Mouse (Mus musculus) MEL (cell line): Measurements from ENCODE around the gene Svbp. TPM values are rescaled to one million over a fixed set of nuclear protein-coding genes. Genes with fewer than 3 reads are reported as not detected.

Experiments used
- DNase-seq: peaks from one replicate; pipeline ENCODE4 v3.0.0; 2011; ENCODE audit warnings: low read depth, low spot score
- H3K27ac ChIP-seq: 2 replicates; pipeline ENCODE4 v1.5.1; 2012; ENCODE audit warnings: low read depth, mild to moderate bottlenecking, control low read depth, low read length, moderate library complexity; ENCODE audit not compliant: control insufficient read depth
- H3K27me3 ChIP-seq, 2 experiments: fragments of 150-350 bp in 1 of 2; sonication (generic) in 1 of 2; 2 replicates each; pipeline ENCODE4 v1.6.1; 2012; ENCODE audit warnings: low read length in 2 of 2, mild to moderate bottlenecking in 2 of 2, improper control_type of control experiment in 1 of 2, moderate library complexity in 1 of 2; ENCODE audit not compliant: insufficient read depth in 2 of 2, control insufficient read depth in 1 of 2
- H3K36me3 ChIP-seq, 2 experiments: 2 replicates each; pipeline ENCODE4 v1.6.1; 2012 to 2014; ENCODE audit warnings: low read length in 2 of 2, improper control_type of control experiment in 1 of 2, inconsistent platforms in 1 of 2, mild to moderate bottlenecking in 1 of 2; ENCODE audit not compliant: insufficient read depth in 2 of 2, control insufficient read depth in 1 of 2
- H3K4me1 ChIP-seq, 2 experiments: fragments of 150-350 bp in 1 of 2; sonication (generic) in 1 of 2; 2 replicates each; pipeline ENCODE4 v1.6.1; 2012; ENCODE audit warnings: low read length in 2 of 2, improper control_type of control experiment in 1 of 2, mild to moderate bottlenecking in 1 of 2; ENCODE audit not compliant: insufficient read depth in 2 of 2, control insufficient read depth in 1 of 2
- H3K4me3 ChIP-seq, 2 experiments: fragments of 150-350 bp in 1 of 2; sonication (generic) in 1 of 2; 2 replicates each; pipeline ENCODE4 v1.5.1; 2012; ENCODE audit warnings: low read depth in 2 of 2, low read length in 2 of 2, mild to moderate bottlenecking in 2 of 2, moderate library complexity in 2 of 2, control low read depth in 1 of 2, improper control_type of control experiment in 1 of 2; ENCODE audit not compliant: control insufficient read depth in 1 of 2, insufficient read depth in 1 of 2
- H3K79me2 ChIP-seq: 2 replicates; pipeline ENCODE4 v1.6.1; 2012; ENCODE audit warnings: mild to moderate bottlenecking, low read length, moderate library complexity; ENCODE audit not compliant: control insufficient read depth, poor library complexity, insufficient read depth
- H3K9ac ChIP-seq: 2 replicates; pipeline ENCODE4 v1.6.1; 2012; ENCODE audit warnings: low read depth, mild to moderate bottlenecking, control low read depth, low read length, moderate library complexity; ENCODE audit not compliant: control insufficient read depth, poor library complexity, severe bottlenecking
- H3K9me3 ChIP-seq: fragments of 150-350 bp; sonication (generic); replicated peaks from 2 replicates; pipeline ENCODE4 v1.6.1; 2012; ENCODE audit warnings: mild to moderate bottlenecking, low read length, improper control_type of control experiment, moderate library complexity; ENCODE audit not compliant: insufficient read depth
- CHD1 ChIP-seq: IDR thresholded peaks from 2 replicates; pipeline ENCODE4 v1.6.1; 2012; ENCODE audit warnings: low read depth, mild to moderate bottlenecking, inconsistent platforms, low read length, improper control_type of control experiment
- E2F4 ChIP-seq: IDR thresholded peaks from 2 replicates; pipeline ENCODE4 v1.6.1; 2011; ENCODE audit warnings: low read depth, low read length, improper control_type of control experiment, borderline replicate concordance
- ELF1 ChIP-seq: IDR thresholded peaks from 2 replicates; pipeline ENCODE4 v1.6.1; 2014; ENCODE audit warnings: low read depth, mild to moderate bottlenecking, inconsistent platforms, low read length, improper control_type of control experiment, moderate library complexity
- EP300 ChIP-seq, 2 experiments: IDR thresholded peaks; 2 replicates each; pipeline ENCODE4 v1.6.1; 2011; ENCODE audit warnings: improper control_type of control experiment in 2 of 2, low read length in 2 of 2, low read depth in 1 of 2, mild to moderate bottlenecking in 1 of 2
- ETS1 ChIP-seq: IDR thresholded peaks from 2 replicates; pipeline ENCODE4 v1.6.1; 2012; ENCODE audit warnings: low read depth, mild to moderate bottlenecking, inconsistent platforms, low read length, improper control_type of control experiment, moderate library complexity
- GABPA ChIP-seq: IDR thresholded peaks from 2 replicates; pipeline ENCODE4 v1.6.1; 2012; ENCODE audit warnings: low read depth, mild to moderate bottlenecking, inconsistent platforms, low read length, improper control_type of control experiment, moderate library complexity
- GATA1 ChIP-seq: IDR thresholded peaks from 2 replicates; pipeline ENCODE4 v1.6.1; 2011; ENCODE audit warnings: low read depth, low read length, improper control_type of control experiment
- JUND ChIP-seq: IDR thresholded peaks from 2 replicates; pipeline ENCODE4 v1.6.1; 2011; ENCODE audit warnings: low read depth, mild to moderate bottlenecking, improper control_type of control experiment, low read length
- MAFK ChIP-seq: IDR thresholded peaks from 2 replicates; pipeline ENCODE4 v1.6.1; 2011; ENCODE audit warnings: low read depth, mild to moderate bottlenecking, low read length, improper control_type of control experiment, borderline replicate concordance
- MAX ChIP-seq: IDR thresholded peaks from 2 replicates; pipeline ENCODE4 v1.6.1; 2011; ENCODE audit warnings: low read length, improper control_type of control experiment
- MAZ ChIP-seq: IDR thresholded peaks from 2 replicates; pipeline ENCODE4 v1.6.1; 2012; ENCODE audit warnings: low read depth, mild to moderate bottlenecking, inconsistent platforms, low read length, improper control_type of control experiment
- MYB ChIP-seq: IDR thresholded peaks from 2 replicates; pipeline ENCODE4 v1.6.1; 2011; ENCODE audit warnings: mild to moderate bottlenecking, low read depth, low read length, improper control_type of control experiment
- MYC ChIP-seq: IDR thresholded peaks from 2 replicates; pipeline ENCODE4 v1.6.1; 2011; ENCODE audit warnings: low read depth, mild to moderate bottlenecking, low read length, improper control_type of control experiment, moderate library complexity
- NELFE ChIP-seq: IDR thresholded peaks from 2 replicates; pipeline ENCODE4 v1.6.1; 2011; ENCODE audit warnings: low read depth, low read length, improper control_type of control experiment
- POLR2A ChIP-seq, 2 experiments: IDR thresholded peaks; 2 replicates each; pipeline ENCODE4 v1.6.1; 2011 to 2012; ENCODE audit warnings: low read length in 2 of 2, mild to moderate bottlenecking in 2 of 2, control low read depth in 1 of 2, improper control_type of control experiment in 1 of 2, low read depth in 1 of 2, moderate library complexity in 1 of 2; ENCODE audit not compliant: control insufficient read depth in 1 of 2, insufficient read depth in 1 of 2, poor library complexity in 1 of 2
- POLR2AphosphoS2 ChIP-seq: IDR thresholded peaks from 2 replicates; pipeline ENCODE4 v1.6.1; 2011; ENCODE audit warnings: low read length, improper control_type of control experiment
- POLR2AphosphoS5 ChIP-seq: IDR thresholded peaks from 2 replicates; pipeline ENCODE4 v1.6.1; 2012; ENCODE audit warnings: low read depth, borderline replicate concordance, mild to moderate bottlenecking, inconsistent platforms, low read length, moderate library complexity, mixed read lengths
- RCOR1 ChIP-seq: IDR thresholded peaks from 2 replicates; pipeline ENCODE4 v1.6.1; 2012; ENCODE audit warnings: low read depth, mild to moderate bottlenecking, inconsistent platforms, low read length, improper control_type of control experiment
- SIN3A ChIP-seq: IDR thresholded peaks from 2 replicates; pipeline ENCODE4 v1.6.1; 2012; ENCODE audit warnings: low read length, improper control_type of control experiment, inconsistent platforms
- SMC3 ChIP-seq: IDR thresholded peaks from 2 replicates; pipeline ENCODE4 v1.6.1; 2011; ENCODE audit warnings: low read depth, low read length, improper control_type of control experiment
- TAL1 ChIP-seq: IDR thresholded peaks from 2 replicates; pipeline ENCODE4 v1.6.1; 2012; ENCODE audit warnings: mild to moderate bottlenecking, inconsistent platforms, low read length, moderate library complexity, mixed read lengths
- TBP ChIP-seq: IDR thresholded peaks from 2 replicates; pipeline ENCODE4 v1.8.0; 2011; ENCODE audit warnings: low read depth, low read length, improper control_type of control experiment
- UBTF ChIP-seq: IDR thresholded peaks from 2 replicates; pipeline ENCODE4 v1.6.1; 2012; ENCODE audit warnings: low read depth, mild to moderate bottlenecking, inconsistent platforms, low read length, improper control_type of control experiment, moderate library complexity, borderline replicate concordance; ENCODE audit not compliant: insufficient read depth
- USF2 ChIP-seq, 2 experiments: IDR thresholded peaks; 2 replicates each; pipeline ENCODE4 v1.6.1; 2011 to 2012; ENCODE audit warnings: improper control_type of control experiment in 2 of 2, low read length in 2 of 2, borderline replicate concordance in 1 of 2, inconsistent platforms in 1 of 2, low read depth in 1 of 2, mild to moderate bottlenecking in 1 of 2; ENCODE audit not compliant: insufficient read depth in 1 of 2
- ZC3H11A ChIP-seq: IDR thresholded peaks from 2 replicates; pipeline ENCODE4 v1.6.1; 2012; ENCODE audit warnings: low read depth, mild to moderate bottlenecking, inconsistent platforms, low read length, improper control_type of control experiment
- ZMIZ1 ChIP-seq: IDR thresholded peaks from 2 replicates; pipeline ENCODE4 v1.6.1; 2012; ENCODE audit warnings: low read depth, mild to moderate bottlenecking, inconsistent platforms, low read length, improper control_type of control experiment, moderate library complexity
- ZNF384 ChIP-seq: IDR thresholded peaks from 2 replicates; pipeline ENCODE4 v1.6.1; 2012; ENCODE audit warnings: low read depth, mild to moderate bottlenecking, inconsistent platforms, low read length, improper control_type of control experiment
- polyA plus RNA-seq, 2 experiments: library from polyadenylated mRNA; stranded (reverse) in 1 of 2; unstranded in 1 of 2; fragments of >175 nt in 1 of 2; fragments of >200 nt in 1 of 2; gene quantifications; 2 replicates each; pipeline versions ENCODE4 v1.2.1 to v1.2.4; 2012; ENCODE audit warnings: low replicate concordance in 2 of 2, low read depth in 1 of 2; ENCODE audit not compliant: insufficient read length in 2 of 2, insufficient read depth in 1 of 2, missing spikeins in 1 of 2
- total RNA-seq: library from RNA; depleted of rRNA; stranded (reverse); fragments of 300-350 nt; gene quantifications from 2 replicates; pipeline ENCODE4 v1.2.3, GENCODE M21; 2012

The Svbp gene
- total and polyA plus RNA-seq, 3 experiments = 63.7 to 131 TPM; not detected in 1

GRCm38 (mm10) chr4:119233256-119233901 lies 38.3 kb downstream of the Svbp start (continued):
- TF ChIP-seq POLR2AphosphoS5 = no peak
- no peak for TF ChIP-seq MAZ
- no peak for TF ChIP-seq ZNF384
- no peak for TF ChIP-seq ZC3H11A
- TF ChIP-seq SIN3A = peak; percentile 45
- TF ChIP-seq GATA1 = no peak
- no peak for TF ChIP-seq ZMIZ1
- no peak for TF ChIP-seq MYB
- no peak for TF ChIP-seq RCOR1
- no peak for TF ChIP-seq TAL1
- 0 out of 2 replicates have a peak, but pooled peaks have one; percentile 15 for TF ChIP-seq MAX

GRCm38 (mm10) chr4:119234348-119234747 lies 39.2 kb downstream of the Svbp start:
- Histone ChIP-seq H3K9ac (peak overlapping the region; percentile 84; the same call in 1 of the 2 replicates), H3K36me3 (peaks cover 0 to 13% of the 10 kb centered on the region in 2 experiments; a peak in 2 of 4 replicates), H3K27me3 (no peaks in the 10 kb centered on the region), H3K4me3 (peak overlapping the region in 1 of 2 experiments; percentile 92; a peak in 3 of 4 replicates), H3K9me3 (no peaks in the 10 kb centered on the region), H3K27ac (no peak overlapping the region), H3K79me2 (peaks cover 14% of the 10 kb centered on the region), H3K4me1 (peaks cover 3 to 4% of the 10 kb centered on the region in 2 experiments; a peak in 2 of 4 replicates)
- no peak for DNase-seq
- no peak for TF ChIP-seq GATA1
- no peak for TF ChIP-seq UBTF
- TF ChIP-seq NELFE = no peak
- no peak for TF ChIP-seq EP300 (IDR thresholded peaks at IDR 0.05; ENCODE audit: low read depth in 1 of 2, low read length in 2 of 2)
- no peak for TF ChIP-seq USF2 (IDR thresholded peaks at IDR 0.05; ENCODE audit: borderline replicate concordance in 1 of 2, insufficient read depth in 1 of 2, low read depth in 1 of 2, low read length in 2 of 2)
- TF ChIP-seq POLR2AphosphoS5 = no peak
- TF ChIP-seq ETS1 = no peak

GRCm38 (mm10) chr4:119238661-119239060 lies 43.6 kb downstream of the Svbp start:
- TF ChIP-seq MAFK (no peak), POLR2AphosphoS2 (no peak), EP300 (IDR thresholded peaks at IDR 0.05; ENCODE audit: low read depth in 1 of 2, low read length in 2 of 2) (no peak), CHD1 (no peak), GABPA (no peak), MAZ (no peak), SMC3 (no peak), GATA1 (no peak), MYC (no peak), POLR2A (IDR thresholded peaks at IDR 0.05; ENCODE audit: control insufficient read depth in 1 of 2, insufficient read depth in 1 of 2, low read depth in 1 of 2, low read length in 2 of 2, poor library complexity in 1 of 2) (no peak), ELF1 (no peak), NELFE (no peak), TBP (no peak), E2F4 (no peak), POLR2AphosphoS5 (no peak), JUND (no peak)
- Histone ChIP-seq H3K27me3 (no peaks in the 10 kb centered on the region), H3K9me3 (no peaks in the 10 kb centered on the region), H3K27ac (no peak overlapping the region), H3K36me3 (peaks cover 0 to 7% of the 10 kb centered on the region in 2 experiments; a peak in 3 of 4 replicates), H3K79me2 (peaks cover 2% of the 10 kb centered on the region; the same call in 1 of the 2 replicates), H3K4me1 (no peaks in the 10 kb centered on the region; a peak in 2 of 4 replicates), H3K9ac (no peak overlapping the region; the same call in 1 of the 2 replicates), H3K4me3 (no peak overlapping the region)
- no peak for DNase-seq
